Mouse (Mus musculus) limb, embryonic 15.5 days (tissue): ENCODE results near the gene Aldob. TPM values are rescaled to one million over a fixed set of nuclear protein-coding genes. Genes with fewer than 3 reads are reported as not detected.

Experiments used
- ATAC-seq: fragments of 200-750 bp; cut with Nextera tagmentation; 2 replicates; pipeline ENCODE4 v1.8.0; 2017; ENCODE audit warnings: low read depth, moderate TSS enrichment; ENCODE audit not compliant: insufficient number of reproducible peaks, low FRiP score, low TSS enrichment
- H3K27ac ChIP-seq: fragments of 300-500 bp; sonication (generic); 2 replicates; pipeline ENCODE4 v1.5.1; 2015; ENCODE audit warnings: moderate library complexity, mild to moderate bottlenecking, inconsistent platforms
- H3K27me3 ChIP-seq: fragments of 300-500 bp; sonication (generic); 2 replicates; pipeline ENCODE4 v1.6.1; 2015; ENCODE audit warnings: inconsistent platforms
- H3K36me3 ChIP-seq: fragments of 300-500 bp; sonication (generic); 2 replicates; pipeline ENCODE4 v1.6.1; 2015; ENCODE audit warnings: inconsistent platforms
- H3K4me1 ChIP-seq: fragments of 300-500 bp; sonication (generic); 2 replicates; pipeline ENCODE4 v1.6.1; 2015; ENCODE audit warnings: inconsistent platforms
- H3K4me2 ChIP-seq: fragments of 300-500 bp; sonication (generic); 2 replicates; pipeline ENCODE4 v1.6.1; 2015; ENCODE audit warnings: mild to moderate bottlenecking, inconsistent platforms
- H3K4me3 ChIP-seq: fragments of 300-500 bp; sonication (generic); 2 replicates; pipeline ENCODE4 v1.5.1; 2015; ENCODE audit warnings: mild to moderate bottlenecking, inconsistent platforms
- H3K9ac ChIP-seq: fragments of 300-500 bp; sonication (generic); 2 replicates; pipeline ENCODE4 v1.6.1; 2015; ENCODE audit warnings: inconsistent platforms
- H3K9me3 ChIP-seq: fragments of 300-500 bp; sonication (generic); 2 replicates; pipeline ENCODE4 v1.6.1; 2016; ENCODE audit warnings: inconsistent platforms
- WGBS: fragments of 180-500 bp; shearing (Covaris S2); methylation state at CpG from one replicate; pipeline ENCODE4 v1.1.7; 2015; 5-methylcytosine and 5-hydroxymethylcytosine counted together
- polyA plus RNA-seq: library from polyadenylated mRNA; unstranded; fragments of >200 nt; fragmentation: Nextera tagmentation; extraction: Ambion mirVana; gene quantifications from 2 replicates; pipeline ENCODE4 v1.2.1, GENCODE M21; 2015

The Aldob gene
- polyA plus RNA-seq, 1 experiment from 2014 or later, result 0.86 TPM

GRCm38 (mm10) chr4:49558181-49558580 is 8.8 kb upstream of the Aldob start:
- no peak overlapping the region for H3K4me2 ChIP-seq
- no peak for ATAC-seq
- no peaks in the 10 kb centered on the region for H3K9me3 ChIP-seq
- no peak overlapping the region for H3K9ac ChIP-seq
- no peak overlapping the region for H3K27ac ChIP-seq
- H3K36me3 ChIP-seq, result no peaks in the 10 kb centered on the region
- H3K4me1 ChIP-seq, result peaks cover 3% of the 10 kb centered on the region; the same call in 1 of the 2 replicates
- no peak overlapping the region for H3K4me3 ChIP-seq
- no peaks in the 10 kb centered on the region for H3K27me3 ChIP-seq
- WGBS, result 63% methylated on average over 2 of the region's 2 CpGs

- Histone ChIP-seq H3K9ac (no peak overlapping the region), H3K9me3 (no peaks in the 10 kb centered on the region), H3K4me2 (no peak overlapping the region), H3K4me1 (peaks cover 3% of the 10 kb centered on the region; the same call in 1 of the 2 replicates), H3K27ac (no peak overlapping the region), H3K4me3 (no peak overlapping the region), H3K36me3 (no peaks in the 10 kb centered on the region), H3K27me3 (no peaks in the 10 kb centered on the region)
- 98% methylated on average over 7 of the region's 7 CpGs for WGBS
- ATAC-seq, result no peak
Measured at GRCm38 (mm10) chr4:49557375-49557774, 8.0 kb upstream of the Aldob start.

GRCm38 (mm10) chr4:49553380-49553779 is 4.0 kb upstream of the Aldob start:
- Histone ChIP-seq H3K9me3 (no peaks in the 10 kb centered on the region), H3K4me2 (no peak overlapping the region), H3K9ac (no peak overlapping the region), H3K27me3 (no peaks in the 10 kb centered on the region), H3K4me1 (no peaks in the 10 kb centered on the region), H3K27ac (no peak overlapping the region), H3K4me3 (no peak overlapping the region), H3K36me3 (no peaks in the 10 kb centered on the region)
- ATAC-seq, result no peak
- 69% methylated on average over 5 of the region's 5 CpGs for WGBS

- Histone ChIP-seq H3K9me3 (no peaks in the 10 kb centered on the region), H3K27ac (no peak overlapping the region)
- WGBS, result 80% methylated on average over 7 of the region's 7 CpGs
Measured at GRCm38 (mm10) chr4:49547544-49548219, 1.7 kb downstream of the Aldob start.

GRCm38 (mm10) chr4:49546873-49547543 is 2.3 kb downstream of the Aldob start:
- Histone ChIP-seq H3K9ac (no peak overlapping the region), H3K4me2 (no peak overlapping the region), H3K36me3 (no peaks in the 10 kb centered on the region), H3K4me1 (no peaks in the 10 kb centered on the region), H3K27me3 (no peaks in the 10 kb centered on the region), H3K4me3 (no peak overlapping the region), H3K9me3 (no peaks in the 10 kb centered on the region), H3K27ac (no peak overlapping the region)
- 70% methylated on average over 6 of the region's 6 CpGs for WGBS
- no peak for ATAC-seq

More at GRCm38 (mm10) chr4:49547544-49548219, 1.7 kb downstream of the Aldob start:
- H3K9ac ChIP-seq, result no peak overlapping the region
- H3K27me3 ChIP-seq, result no peaks in the 10 kb centered on the region
- H3K36me3 ChIP-seq, result no peaks in the 10 kb centered on the region
- H3K4me1 ChIP-seq, result no peaks in the 10 kb centered on the region
- ATAC-seq, result no peak
- no peak overlapping the region for H3K4me2 ChIP-seq
- no peak overlapping the region for H3K4me3 ChIP-seq

- WGBS, result 77% methylated on average over 2 of the region's 2 CpGs
- H3K27ac ChIP-seq, result no peak overlapping the region
- H3K4me1 ChIP-seq, result no peaks in the 10 kb centered on the region
- no peaks in the 10 kb centered on the region for H3K27me3 ChIP-seq
- no peak for ATAC-seq
- H3K9ac ChIP-seq, result no peak overlapping the region
- H3K9me3 ChIP-seq, result no peaks in the 10 kb centered on the region
- H3K36me3 ChIP-seq, result no peaks in the 10 kb centered on the region
- no peak overlapping the region for H3K4me2 ChIP-seq
- H3K4me3 ChIP-seq, result no peak overlapping the region
Measured at GRCm38 (mm10) chr4:49546026-49546425, 3.3 kb downstream of the Aldob start.

- H3K9ac ChIP-seq, result no peak overlapping the region
- H3K9me3 ChIP-seq, result no peaks in the 10 kb centered on the region
- H3K4me2 ChIP-seq, result no peak overlapping the region
- H3K4me3 ChIP-seq, result no peak overlapping the region
- H3K36me3 ChIP-seq, result no peaks in the 10 kb centered on the region
- H3K27me3 ChIP-seq, result no peaks in the 10 kb centered on the region
- H3K4me1 ChIP-seq, result no peaks in the 10 kb centered on the region
- WGBS, result 74% methylated on average over 3 of the region's 3 CpGs
- H3K27ac ChIP-seq, result no peak overlapping the region
- no peak for ATAC-seq
Measured at GRCm38 (mm10) chr4:49540966-49541365, 8.4 kb downstream of the Aldob start.

GRCm38 (mm10) chr4:49539665-49540064 is 9.7 kb downstream of the Aldob start:
- 51% methylated on average over 6 of the region's 6 CpGs for WGBS
- H3K27me3 ChIP-seq, result no peaks in the 10 kb centered on the region
- no peak overlapping the region for H3K4me2 ChIP-seq

GRCm38 (mm10) chr4:49536671-49537070 is 12.7 kb downstream of the Aldob start:
- Histone ChIP-seq H3K9me3 (no peaks in the 10 kb centered on the region), H3K9ac (no peak overlapping the region), H3K4me1 (no peaks in the 10 kb centered on the region), H3K27me3 (no peaks in the 10 kb centered on the region), H3K27ac (no peak overlapping the region), H3K4me2 (no peak overlapping the region), H3K36me3 (peaks cover 6% of the 10 kb centered on the region; the same call in 1 of the 2 replicates), H3K4me3 (no peak overlapping the region)
- WGBS, result 82% methylated on average over 4 of the region's 4 CpGs
- ATAC-seq, result no peak

More at GRCm38 (mm10) chr4:49539665-49540064, 9.7 kb downstream of the Aldob start:
- Histone ChIP-seq H3K9me3 (no peaks in the 10 kb centered on the region), H3K36me3 (no peaks in the 10 kb centered on the region), H3K9ac (no peak overlapping the region), H3K27ac (no peak overlapping the region), H3K4me1 (no peaks in the 10 kb centered on the region), H3K4me3 (no peak overlapping the region)
- no peak for ATAC-seq

GRCm38 (mm10) chr4:49535675-49536294 is 13.6 kb downstream of the Aldob start:
- Histone ChIP-seq H3K4me1 (no peaks in the 10 kb centered on the region), H3K36me3 (peaks cover 10% of the 10 kb centered on the region), H3K4me3 (no peak overlapping the region), H3K27me3 (no peaks in the 10 kb centered on the region), H3K9me3 (no peaks in the 10 kb centered on the region), H3K4me2 (no peak overlapping the region), H3K9ac (no peak overlapping the region), H3K27ac (no peak overlapping the region)
- WGBS, result 88% methylated on average over 4 of the region's 4 CpGs
- ATAC-seq, result no peak

GRCm38 (mm10) chr4:49535036-49535435 is 14.3 kb downstream of the Aldob start:
- peaks cover 2% of the 10 kb centered on the region; the same call in 1 of the 2 replicates for H3K9me3 ChIP-seq
- H3K9ac ChIP-seq, result no peak overlapping the region
- ATAC-seq, result no peak
- H3K27me3 ChIP-seq, result no peaks in the 10 kb centered on the region
- no peak overlapping the region for H3K4me2 ChIP-seq
- no peak overlapping the region for H3K4me3 ChIP-seq
- H3K36me3 ChIP-seq, result peaks cover 18% of the 10 kb centered on the region
- H3K27ac ChIP-seq, result no peak overlapping the region
- no peaks in the 10 kb centered on the region for H3K4me1 ChIP-seq
- 91% methylated on average over 3 of the region's 3 CpGs for WGBS

- Histone ChIP-seq H3K9ac (no peak overlapping the region), H3K4me3 (no peak overlapping the region), H3K4me2 (0 out of 2 replicates have a peak overlapping the region, but pooled peaks have one; percentile 56), H3K27me3 (no peaks in the 10 kb centered on the region), H3K9me3 (no peaks in the 10 kb centered on the region), H3K36me3 (peaks cover 18% of the 10 kb centered on the region), H3K27ac (no peak overlapping the region), H3K4me1 (peaks cover 17% of the 10 kb centered on the region)
- ATAC-seq, result no peak
- WGBS, result 76% methylated on average over 9 of the region's 9 CpGs
Measured at GRCm38 (mm10) chr4:49522576-49522975, 26.8 kb downstream of the Aldob start.
